Mouse (Mus musculus) kidney, postnatal 25 days (tissue): ENCODE measurements around the gene Tas2r107.
"Not testable (repeated sequence)": the region's sequence is repeated elsewhere in the genome, so short reads cannot be mapped to it uniquely, and the experiment has no call there.

Experiments used
- DNase-seq, 2 experiments: peaks; one replicate each; pipeline ENCODE4 v3.0.0; 2021; ENCODE audit warnings: mixed read lengths in 2 of 2

The Tas2r107 gene

GRCm38 (mm10) chr6:131660049-131660448 lies at the start of gene Tas2r107:
TSS of gene Tas2r107 (minus strand) at chr6:131660149.
- DNase-seq, result no peak

DNA sequence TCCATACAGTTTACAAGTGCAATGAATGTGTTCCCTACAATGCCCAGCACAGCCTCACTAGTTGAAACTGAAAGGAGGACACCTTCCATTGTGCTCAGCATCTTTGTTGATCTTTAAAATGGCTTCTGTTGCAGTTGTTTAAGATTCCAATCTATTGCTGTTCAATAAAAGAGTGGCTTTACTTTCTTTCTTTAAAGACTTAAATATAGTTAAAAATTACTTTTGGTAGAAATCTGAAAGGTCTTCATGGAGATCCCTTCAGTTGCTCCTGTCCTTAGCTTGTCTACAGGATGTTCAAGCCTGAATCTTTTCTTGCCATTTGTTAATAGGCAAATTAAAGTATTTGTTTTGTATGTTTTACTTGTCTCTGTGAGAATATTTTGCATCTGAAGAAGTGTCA lies 30.0 kb upstream of the Tas2r107 start, which contains the start of gene Tas2r114:
Gene Tas2r114, minus strand, starts transcription at position 101 of the 400 bp plus-strand sequence.
- DNase-seq, result no peak

- DNase-seq, result no peak
These were observed 27.4 kb upstream of the Tas2r107 start, which contains the start of gene Tas2r105 for GRCm38 (mm10) chr6:131687395-131687794. TSS of gene Tas2r105 (minus strand) at chr6:131687495.

GRCm38 (mm10) chr6:131685644-131686043 lies 25.7 kb upstream of the Tas2r107 start, which contains the start of gene Tas2r104:
TSS of gene Tas2r104 (minus strand) at chr6:131685744.
- no peak for DNase-seq

GRCm38 (mm10) chr6:131678786-131679185 lies 18.8 kb upstream of the Tas2r107 start, which contains the start of gene Tas2r106:
TSS of gene Tas2r106 (minus strand) at chr6:131678886.
- no peak for DNase-seq

DNA sequence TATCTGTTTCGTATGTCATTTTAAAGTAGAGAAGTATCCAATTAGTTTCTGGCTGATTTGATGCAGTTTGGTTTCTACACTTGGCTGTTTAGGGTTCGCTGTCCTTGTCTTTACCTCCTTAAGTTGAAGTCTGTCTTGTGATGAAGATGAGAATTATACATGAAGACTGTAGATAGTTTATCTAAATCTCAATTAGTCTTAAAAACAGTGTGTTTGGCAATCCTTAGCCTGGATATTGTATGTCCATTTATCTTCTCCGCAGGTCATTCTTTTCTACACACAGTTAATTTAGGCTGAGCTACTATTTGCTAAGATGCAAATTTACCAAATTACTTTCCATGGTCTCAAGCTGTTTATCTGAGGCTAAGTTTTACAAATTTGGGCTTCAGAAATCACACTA lies 29.1 kb downstream of the Tas2r107 start, which contains the start of gene Tas2r130:
Gene Tas2r130, minus strand, starts transcription at position 101 of the 400 bp plus-strand sequence.
- DNase-seq, result no peak

DNA sequence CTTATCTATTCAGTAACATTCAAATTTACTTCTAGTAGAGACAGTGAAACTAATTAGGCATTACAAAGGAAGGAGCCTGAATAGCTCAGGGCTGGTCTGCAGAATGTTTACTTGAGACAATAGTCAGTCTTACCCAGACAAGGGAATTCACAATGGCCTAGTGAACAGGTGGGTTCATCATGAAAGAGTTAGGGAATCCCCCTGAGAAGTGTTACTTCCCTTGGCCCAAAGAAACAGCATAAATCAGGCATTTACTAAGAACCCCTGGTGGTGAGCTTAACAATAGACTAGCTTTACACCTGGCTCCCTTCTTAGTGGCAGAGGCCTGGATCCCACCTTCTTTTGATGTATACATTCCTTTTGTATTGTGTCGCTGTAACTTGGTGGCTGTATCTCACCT lies 50.0 kb downstream of the Tas2r107 start:
- DNase-seq, result not testable (repeated sequence)
